Mouse (Mus musculus) granulocyte monocyte progenitor cell, adult 5-6 weeks (primary cell): ENCODE measurements around the gene Arid4a. TPM values are rescaled to one million over a fixed set of nuclear protein-coding genes. Genes with fewer than 3 reads are reported as not detected.
A peak's percentile ranks its signal among the peaks of the same experiment; 100 is the strongest.

Source experiments
- ATAC-seq: replicated peaks from 2 replicates; pipeline ENCODE4 v1.8.0; 2016; ENCODE audit warnings: mild to moderate bottlenecking, moderate TSS enrichment, inconsistent platforms; ENCODE audit not compliant: poor library complexity, severe bottlenecking
- total RNA-seq, 2 experiments: library from RNA; stranded (forward) in 1 of 2; stranded (reverse) in 1 of 2; fragments of 200-712, 200-1000 nt in 1 of 2; fragments of >200 nt in 1 of 2; fragmentation: Nextera tagmentation in 1 of 2; gene quantifications; 2 replicates each; pipeline ENCODE4 v1.2.3; 2014 to 2017

Gene Arid4a
- total RNA-seq (2014; fragmentation: Nextera tagmentation) (23.8 and 26.9 TPM in 2 replicates), total RNA-seq (2017) (43.3 and 46.0 TPM in 2 replicates)

DNA sequence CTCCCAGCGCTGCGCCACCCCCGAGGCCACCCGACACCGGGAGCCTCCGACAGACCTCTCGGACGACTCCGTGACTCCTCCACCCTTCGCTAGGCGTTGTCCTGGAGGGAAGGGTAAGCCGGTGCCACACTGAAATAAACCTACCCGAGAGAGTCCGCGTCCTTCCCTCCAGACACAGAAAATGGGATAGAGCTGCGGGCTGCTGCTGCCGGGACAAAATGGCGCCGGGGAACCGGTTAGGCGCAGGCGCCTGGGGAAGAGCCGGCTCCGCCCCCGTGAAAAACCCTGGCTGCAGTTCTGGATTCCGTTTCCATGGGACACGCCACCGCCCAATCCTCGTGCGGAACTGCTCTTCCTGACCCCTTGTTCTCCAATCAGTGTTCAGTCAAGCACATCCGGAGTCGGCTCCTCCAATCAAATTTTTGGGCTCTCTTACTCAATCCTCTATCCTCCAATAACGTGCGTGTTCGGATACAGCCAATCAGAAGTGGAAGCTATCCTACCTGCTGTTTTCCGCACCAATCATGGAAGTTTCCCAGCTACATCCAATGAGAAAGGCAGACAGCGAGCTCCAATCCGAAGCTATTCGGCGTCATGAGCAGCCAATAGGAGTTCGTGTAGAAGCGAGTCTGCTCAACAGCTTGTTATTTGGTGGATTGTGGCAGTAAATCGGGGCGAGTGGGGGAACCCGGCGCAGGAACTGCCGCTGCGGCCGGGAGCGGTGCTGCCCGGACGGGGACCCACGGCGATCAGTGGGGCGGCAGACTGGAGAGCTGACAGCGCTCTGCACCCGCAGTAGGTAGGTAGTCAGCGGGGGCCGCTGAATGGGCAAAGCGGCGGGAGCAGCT lies at the start of gene Arid4a:
Gene Arid4a (plus strand): TSS at position 628 of the 848 bp plus-strand sequence.
- peak; percentile 83 for ATAC-seq

DNA sequence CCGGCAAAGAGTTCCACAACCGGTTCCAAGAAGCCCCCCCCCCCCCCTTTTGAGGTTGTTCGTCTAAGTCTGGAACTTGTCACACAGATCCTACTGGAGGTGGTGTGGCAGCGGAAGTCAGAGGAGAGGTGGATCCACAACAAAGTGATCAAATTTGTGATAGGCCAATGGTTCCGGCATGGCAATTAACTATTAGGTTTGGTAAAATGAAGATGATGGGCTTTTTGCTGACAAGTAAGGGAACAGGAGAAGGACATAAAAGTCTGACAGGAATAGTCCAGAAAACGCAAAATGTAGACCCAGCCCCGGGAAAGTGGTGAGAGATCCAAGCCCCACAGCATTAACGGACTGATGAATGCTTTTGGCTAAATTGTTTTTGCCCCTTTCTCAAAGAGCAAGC lies 48.2 kb upstream of the Arid4a start:
- no peak for ATAC-seq

DNA sequence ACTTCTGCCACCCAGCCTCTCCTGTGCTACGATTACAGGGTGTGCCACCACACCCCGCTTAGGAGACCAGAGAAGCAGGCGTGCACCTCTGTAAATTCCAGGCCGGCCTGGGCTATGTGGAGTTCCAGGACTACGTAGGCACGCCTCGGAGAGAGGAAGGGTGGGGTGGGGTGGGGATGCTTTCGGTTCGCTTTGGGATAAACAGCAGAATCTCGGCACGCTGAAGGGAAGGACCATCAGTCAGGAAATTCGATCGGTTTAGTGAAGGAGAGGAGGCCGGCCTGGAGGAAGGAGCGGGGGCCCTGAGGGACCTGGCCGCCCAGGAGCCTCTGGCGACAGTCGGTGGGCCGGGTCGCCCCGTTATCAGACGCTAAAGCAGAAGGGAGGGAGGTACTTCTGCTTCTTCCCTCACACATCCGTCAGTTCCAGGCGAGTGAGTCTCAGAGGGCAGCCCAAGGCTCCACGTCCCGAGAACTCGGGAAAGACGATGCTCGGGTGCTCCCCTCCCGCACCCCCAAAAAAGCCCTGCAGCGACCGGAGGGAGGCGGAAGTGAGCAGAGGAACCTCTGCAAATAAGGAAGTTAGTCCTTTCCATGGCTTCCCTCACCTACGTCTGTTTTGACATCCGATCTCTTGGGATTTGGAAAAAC lies 47.5 kb upstream of the Arid4a start:
- peak; percentile 87 for ATAC-seq

DNA sequence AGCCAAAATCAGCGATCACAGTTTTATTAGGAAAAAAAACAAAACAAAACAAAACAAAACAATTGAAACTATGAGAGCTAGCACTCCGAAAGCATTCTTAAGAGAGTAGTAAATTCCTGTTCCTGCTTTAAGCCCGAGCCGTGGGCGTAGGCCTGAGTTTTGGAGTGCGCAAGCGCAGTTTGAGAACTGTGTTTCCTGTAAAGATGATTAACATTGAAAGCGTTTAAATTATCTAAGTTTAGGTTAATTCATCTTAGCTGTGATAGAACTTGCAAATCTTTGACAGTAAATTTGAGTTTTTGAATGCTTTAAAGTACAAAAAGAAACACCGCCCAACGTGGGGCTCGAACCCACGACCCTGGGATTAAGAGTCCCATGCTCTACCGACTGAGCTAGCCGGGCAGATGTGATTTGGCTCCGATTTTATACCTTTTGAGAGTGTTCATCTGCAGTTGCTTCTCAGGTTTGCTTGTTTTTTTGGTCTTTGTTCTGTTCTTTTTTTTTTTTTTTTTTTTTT lies 46.9 kb upstream of the Arid4a start:
- ATAC-seq: peak; percentile 41

DNA sequence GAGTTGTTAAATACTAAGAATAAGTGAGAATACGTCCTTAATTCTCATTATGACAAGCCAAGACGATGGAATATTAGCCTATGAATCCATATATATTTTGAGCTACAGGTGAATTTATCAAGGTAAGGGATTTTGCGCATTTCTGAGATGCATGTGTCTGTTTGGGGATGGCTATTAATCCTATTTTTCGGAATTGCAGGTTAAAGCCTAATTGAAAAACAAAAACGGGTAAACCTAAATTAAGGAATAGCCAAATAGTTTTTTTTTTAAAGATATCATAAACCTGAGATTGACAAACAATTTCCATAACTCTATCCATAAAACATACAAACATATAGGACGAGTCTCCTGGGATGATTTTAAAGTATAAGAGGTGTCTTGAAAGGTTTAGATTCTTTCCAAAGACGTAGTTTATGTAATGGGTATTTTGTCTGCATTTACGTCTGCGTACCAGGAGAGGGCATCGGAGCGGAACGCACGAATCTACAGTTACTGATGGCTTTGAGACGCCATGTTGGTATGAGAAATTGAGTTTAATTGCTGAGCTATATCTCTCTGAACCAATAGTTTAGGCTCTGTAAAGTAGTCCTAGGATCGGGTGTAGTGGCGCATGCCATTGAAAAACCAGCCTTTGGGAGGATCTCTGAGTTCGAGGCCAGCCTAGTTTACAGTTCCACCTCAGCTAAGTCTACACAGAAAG lies 46.2 kb upstream of the Arid4a start:
- peak; percentile 54 for ATAC-seq

DNA sequence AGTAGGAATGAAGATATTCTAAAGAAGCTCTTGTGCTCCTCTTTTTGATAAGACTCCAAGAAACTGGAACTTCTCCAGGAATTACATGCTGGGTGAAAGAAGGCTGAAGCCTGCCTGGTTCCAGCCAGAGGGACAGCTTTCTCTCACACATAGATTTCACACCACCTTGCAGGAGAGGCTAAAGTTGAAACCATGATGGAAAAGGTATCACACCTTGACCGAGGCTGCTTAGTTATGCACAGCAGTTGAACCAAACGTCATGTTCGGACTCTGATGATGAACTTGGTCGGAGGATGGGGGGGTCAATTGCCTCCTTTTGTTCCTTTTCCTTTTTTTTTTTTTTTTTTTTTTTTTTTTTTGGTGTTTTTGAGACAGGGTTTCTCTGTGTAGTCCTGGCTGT lies 42.0 kb upstream of the Arid4a start:
- ATAC-seq: no peak

DNA sequence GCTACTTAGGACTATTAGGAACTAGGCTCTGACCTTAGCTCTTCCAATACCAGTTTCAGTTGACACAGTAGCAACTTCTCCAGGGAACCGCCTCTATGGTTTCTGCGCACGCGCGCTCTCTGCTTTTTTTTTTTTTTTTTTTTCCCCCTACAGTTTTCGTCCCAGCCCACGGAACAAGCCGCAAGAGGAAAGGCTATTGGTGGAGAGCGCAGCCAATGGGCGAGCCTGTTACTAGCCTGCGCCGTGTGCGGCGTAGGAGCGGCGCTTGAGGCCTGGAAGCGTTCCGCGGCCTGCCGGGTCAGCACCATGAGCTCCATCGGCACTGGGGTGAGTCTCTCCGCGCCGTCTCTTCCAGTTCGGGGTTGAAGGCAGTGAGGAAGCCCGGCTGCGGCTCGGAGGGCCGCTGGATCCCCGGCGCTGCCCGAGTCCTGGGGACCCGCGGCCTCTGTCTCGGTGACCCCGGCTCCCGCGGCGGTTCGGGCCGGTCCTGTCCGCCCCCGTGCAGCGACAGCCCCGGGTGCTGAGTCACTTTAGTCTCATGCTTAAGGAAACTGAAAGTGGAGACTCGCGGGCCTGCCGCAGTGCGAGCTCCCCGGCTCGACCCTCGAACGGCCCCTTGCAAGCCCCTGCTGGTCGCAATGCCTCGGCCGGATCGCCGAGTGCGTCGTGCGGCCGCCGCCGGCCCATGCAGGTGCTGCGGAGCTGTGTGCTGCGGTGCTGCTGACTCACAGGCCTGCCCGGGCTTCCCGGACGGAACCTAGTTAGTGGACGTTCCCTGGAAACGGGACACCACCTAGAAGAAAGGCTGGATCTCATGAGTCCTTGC lies 41.1 kb upstream of the Arid4a start, which contains the start of gene Psma3:
Gene Psma3 (plus strand): TSS at position 181 of the 826 bp plus-strand sequence.
- peak; percentile 89 for ATAC-seq

DNA sequence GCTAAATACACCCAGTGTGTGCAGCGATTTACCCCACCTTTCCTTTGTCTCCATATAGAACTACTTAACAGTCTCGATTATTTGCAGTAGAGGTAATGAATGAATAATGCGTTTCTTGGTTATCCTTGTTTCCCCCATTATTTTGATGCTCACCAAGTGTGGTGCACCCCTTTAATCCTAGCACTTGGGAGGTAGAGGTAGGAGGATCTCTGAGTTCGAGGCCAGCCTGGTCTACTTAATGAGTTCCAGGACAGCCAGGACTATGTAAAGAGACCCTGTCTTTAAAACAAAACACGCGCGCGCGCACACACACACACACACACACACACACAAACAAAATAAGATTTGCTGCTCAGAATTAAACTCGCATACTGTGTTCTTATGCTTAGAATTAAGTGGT lies 40.4 kb upstream of the Arid4a start:
- no peak for ATAC-seq

DNA sequence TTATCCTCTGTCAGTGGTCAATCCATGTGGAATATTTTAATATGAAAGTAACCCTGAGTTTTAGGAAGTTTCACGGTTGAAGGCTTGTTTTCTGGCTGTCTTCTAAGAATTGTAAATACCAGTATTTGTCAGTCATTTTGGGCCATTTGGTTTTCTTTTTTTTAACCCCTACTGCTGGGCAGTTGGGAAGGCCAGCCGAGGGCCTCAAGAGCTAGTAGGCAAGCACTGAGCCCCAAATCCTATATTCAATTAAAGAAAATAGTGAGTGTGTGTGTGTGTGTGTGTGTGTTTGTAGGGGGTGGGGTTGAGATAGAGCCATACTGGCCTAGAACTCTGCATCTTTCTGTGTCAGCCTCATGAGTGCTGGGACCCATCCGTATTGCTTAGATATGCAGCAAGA lies 39.9 kb upstream of the Arid4a start:
- ATAC-seq: no peak

DNA sequence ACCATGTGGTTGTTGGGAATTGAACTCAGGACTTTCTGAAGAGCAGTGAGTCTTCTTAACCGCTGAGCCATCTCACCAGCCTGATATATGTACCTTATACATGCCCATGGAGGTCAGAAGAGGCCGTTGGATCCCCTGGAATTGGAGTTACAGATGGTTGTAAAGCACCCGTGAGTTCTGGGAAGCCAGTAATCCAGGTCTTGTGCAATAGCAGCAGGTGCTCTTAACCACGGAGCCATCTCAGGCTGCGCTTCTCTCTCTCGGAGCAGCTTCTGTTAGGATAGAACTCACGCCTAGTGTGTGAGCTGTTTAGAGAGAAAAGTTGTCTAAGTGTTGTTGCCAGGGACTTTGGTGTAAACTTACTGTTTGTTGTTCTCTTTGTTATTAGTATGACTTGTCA lies 37.4 kb upstream of the Arid4a start:
- peak; percentile 23 for ATAC-seq

DNA sequence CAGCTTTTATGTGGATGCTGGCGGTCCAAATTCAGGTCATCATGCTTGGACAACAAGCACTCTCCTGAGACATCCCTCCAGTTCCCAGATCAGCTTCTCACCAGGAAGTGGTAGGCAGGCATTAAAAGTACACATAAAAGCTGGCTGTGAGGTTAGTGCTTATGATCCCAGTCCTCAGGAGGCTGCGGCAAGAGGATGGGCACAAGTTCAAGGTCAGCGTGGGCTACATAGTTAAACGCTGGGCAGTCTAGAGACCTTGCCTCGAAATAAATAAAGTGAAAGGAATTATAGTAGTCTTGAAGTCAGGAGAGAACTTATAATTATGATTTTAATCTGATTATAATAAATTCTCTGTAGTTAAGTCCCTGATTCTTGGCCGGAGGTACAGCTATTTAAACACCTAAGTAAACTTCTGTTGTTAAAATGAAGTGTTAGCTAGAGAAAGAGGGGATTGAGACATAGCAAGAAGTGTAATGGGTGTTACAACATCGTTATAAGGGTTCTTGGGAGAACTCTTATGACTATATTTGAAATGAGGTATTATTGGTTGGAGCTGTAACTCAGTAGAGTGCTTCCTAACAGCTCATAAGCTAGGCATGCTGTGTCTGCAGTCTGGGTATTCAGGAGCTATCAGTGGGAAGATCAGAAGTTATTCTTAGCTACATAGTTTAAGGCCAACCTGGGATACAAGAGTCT lies 30.8 kb upstream of the Arid4a start:
- no peak for ATAC-seq

DNA sequence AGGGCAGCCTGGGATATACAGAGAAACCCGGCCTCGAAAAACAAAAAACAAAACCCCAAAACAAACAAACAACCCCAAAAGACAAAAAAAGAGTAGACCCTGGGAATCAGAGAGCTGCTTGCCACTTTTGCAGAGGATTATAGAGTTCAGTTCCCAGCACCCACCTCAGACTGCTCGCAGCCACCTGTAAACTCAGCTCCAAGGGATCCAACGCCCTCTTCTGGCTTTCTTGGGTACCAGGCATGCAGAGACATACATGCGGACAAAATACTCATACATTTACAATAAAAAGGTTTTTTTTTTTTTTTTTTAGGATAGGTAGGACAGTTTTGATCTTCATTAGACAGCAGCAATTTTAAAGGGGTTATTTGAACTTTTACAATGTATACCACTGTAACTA lies 18.6 kb upstream of the Arid4a start:
- ATAC-seq: no peak

DNA sequence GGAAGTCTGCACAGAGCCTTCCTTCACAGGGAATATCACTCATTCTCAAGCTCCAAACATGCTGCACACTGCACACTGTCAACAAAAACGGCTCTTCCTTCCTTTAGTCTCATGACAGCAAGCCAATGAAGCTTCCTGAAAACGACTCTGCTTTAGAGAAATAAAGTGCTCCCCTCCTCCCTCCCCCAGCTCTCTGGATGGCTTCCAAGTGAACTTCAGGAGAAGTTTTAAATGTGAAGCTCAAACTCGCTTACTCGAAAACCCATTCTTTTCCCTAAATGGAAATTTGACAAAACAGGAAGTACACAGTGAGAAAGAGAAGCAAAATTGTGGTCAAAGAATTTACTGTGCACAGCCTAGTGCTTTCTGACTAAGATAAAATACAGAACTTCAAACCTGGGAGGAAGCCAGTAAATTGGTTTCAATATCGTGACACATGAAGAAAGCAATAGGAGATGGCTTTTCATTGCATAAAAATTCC lies 16.3 kb upstream of the Arid4a start:
- peak; percentile 86 for ATAC-seq

DNA sequence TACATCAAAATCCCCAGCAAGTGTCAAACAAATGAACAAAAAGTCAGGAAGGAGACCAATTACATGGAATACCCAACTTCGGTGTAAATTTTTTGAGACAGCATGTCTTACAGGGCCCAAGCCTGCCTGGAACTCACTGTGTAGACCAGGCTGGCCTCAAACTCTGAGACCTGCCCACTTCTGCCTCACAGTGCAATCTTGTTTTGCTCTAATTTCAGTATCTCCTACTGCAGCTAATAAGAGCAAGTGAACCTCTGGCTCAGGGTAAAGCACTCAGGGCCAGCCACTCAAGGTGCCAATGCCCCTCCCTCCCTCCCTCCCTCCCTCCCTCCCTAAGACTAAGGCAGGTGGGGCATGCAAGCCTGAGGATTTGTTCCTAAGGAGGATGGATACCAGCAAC lies 15.4 kb upstream of the Arid4a start:
- no peak for ATAC-seq

DNA sequence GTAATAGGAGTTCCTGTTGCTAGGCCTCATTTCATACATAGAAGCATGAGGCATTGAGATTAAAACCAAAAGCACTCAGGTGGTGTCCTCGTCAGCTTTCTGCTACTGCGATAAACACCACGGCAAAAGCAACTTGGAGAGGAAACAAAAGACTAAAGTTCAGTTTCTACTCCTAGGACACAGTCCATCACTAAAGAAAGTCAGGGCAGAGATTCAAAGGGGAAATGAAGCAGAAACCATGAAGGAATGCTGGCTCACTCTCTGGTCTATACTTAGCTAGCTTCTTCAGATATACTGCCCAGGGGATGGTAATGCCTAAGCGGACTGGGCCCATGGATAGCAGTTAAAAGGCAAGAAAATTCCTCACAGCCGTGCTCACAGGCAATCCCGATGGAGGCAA lies 14.3 kb upstream of the Arid4a start:
- no peak for ATAC-seq

DNA sequence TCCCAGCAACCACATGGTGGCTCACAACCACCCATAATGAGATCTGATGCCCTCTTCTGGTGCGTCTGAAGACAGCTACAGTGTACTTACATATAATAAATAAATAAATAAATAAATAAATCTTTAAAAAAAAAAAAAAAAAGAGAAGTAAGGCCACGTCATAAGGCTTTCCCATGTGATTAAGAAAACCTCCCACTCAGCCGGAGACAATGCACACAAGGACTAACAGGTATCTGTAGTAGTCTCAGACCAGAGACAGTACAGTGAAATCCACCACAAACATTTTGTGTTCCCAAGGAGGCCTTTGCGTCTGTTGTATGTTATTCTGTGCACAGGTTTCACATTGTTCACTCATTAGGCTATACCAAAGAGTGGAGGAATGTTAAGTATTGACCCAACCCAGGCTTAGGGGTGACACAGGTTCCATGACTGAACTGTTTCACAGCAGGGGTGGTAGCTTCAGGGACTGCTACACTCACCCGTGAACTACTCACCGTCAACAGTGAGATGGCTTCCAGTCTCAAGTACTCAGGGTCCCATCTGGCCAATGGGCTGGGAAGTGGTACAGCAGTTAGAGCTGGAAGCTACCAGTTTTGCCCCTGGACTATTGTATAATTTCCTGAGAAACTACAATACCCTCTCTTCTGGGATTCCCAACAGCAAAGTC lies 11.9 kb upstream of the Arid4a start:
- ATAC-seq: no peak

DNA sequence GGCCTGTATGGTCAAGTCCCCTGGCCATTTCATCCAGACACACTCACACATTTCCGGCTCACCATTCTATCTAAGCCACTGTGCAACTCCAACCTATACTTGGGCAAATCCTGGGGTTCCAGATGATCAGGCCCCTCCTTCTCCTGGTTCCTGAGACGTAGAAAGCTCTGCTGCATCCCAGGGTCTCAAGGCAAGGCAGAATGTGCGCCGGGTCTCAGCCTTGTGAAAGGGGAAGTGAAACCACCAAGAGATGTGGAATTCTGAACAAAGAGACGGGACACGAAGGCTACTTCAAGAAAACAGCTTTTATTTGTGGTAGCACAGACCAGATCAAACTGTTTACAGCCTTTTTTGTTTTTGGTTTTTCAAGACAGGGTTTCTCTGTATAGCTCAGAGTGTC lies 9.6 kb upstream of the Arid4a start:
- ATAC-seq: peak; percentile 67

DNA sequence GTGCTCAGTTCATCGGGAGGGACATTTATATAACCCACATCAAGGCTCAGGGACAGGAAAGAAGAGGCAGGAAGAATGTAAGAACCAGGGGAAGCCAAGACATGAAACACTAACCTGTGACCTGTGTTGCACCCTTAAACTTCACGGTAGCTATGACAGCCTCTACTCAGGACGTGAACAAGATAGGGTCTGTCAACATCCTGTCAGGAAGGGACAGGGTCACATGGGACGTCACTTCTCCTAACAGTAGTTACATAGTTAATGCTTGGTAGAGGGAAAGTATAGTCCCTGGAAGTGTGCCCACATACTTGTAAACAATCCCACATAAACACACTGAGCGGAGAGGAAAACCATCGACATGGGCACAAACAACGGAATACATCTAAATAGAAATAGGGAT lies 8.9 kb upstream of the Arid4a start:
- ATAC-seq: peak; percentile 75

DNA sequence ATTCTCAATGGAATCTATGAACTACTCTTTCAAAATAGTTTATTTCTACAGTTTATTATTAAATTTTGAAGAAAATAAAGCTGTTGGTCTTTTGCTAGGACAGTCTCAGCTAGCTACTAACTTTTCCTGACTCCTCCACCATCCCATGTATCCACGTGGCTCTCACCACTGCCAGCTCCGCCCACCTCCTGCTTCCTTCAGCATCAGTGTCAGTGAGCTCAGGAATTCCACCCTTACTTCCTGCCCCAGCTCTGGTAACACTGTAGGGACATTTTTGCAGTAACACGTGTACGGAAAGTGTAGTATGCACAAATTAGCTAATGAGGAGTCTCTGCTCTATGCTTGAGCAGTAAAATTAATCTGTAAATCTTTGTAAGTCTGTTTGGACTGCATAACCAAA lies 6.0 kb upstream of the Arid4a start:
- no peak for ATAC-seq
